21 mouse cellular contexts compared by ENCODE assay signal in genomic region chr13:93744118-93744517, GRCm38 (mm10). TPM values are rescaled to one million over a fixed set of nuclear protein-coding genes. Genes with fewer than 3 reads are reported as not detected.
DNase-seq lines count a peak whose midpoint lies in the region; ATAC-seq and TF ChIP-seq lines count a peak whose summit lies in the region.
"Had no signal": no experiment of that assay in that cellular context is flagged by ENCODE, and none has a peak within 500 bp of the region (broad histone marks: within the 10 kb centered on the region; RNA-seq: fewer than 3 reads in every experiment).

No protein-coding gene starts in this region.

- peak; percentile 6 for DNase-seq in R1 (ENCODE audit: low read depth, low spot score)
- DNase-seq in brain, embryonic 14.5 days (ENCODE audit: low read depth) = peak; percentile 59
- no peak for DNase-seq in B cell, adult 2 months
- DNase-seq in urinary bladder, postnatal 14 days (ENCODE audit: low spot score) = no peak
- no peak for DNase-seq in heart, postnatal 4 days
- DNase-seq: adrenal gland, postnatal 14 days; cerebellum, adult 9-10 months; heart, postnatal 36 days; kidney, postnatal 36 days; lung, embryonic 14.5 days; thymus, adult 2 months had no signal

- 0 out of 2 replicates have a peak overlapping the region, but pooled peaks have one; percentile 11 for H3K27ac ChIP-seq in hindbrain, embryonic 15.5 days (replicated peaks)
- H3K27ac ChIP-seq in midbrain, embryonic 15.5 days = no peak overlapping the region
- H3K27ac ChIP-seq: embryonic facial prominence, embryonic 13.5 days; forebrain, embryonic 13.5 days; heart, embryonic 15.5 days; intestine, embryonic 15.5 days; liver, embryonic 14.5 days; stomach, postnatal 0 days had no signal

- H3K9me3 ChIP-seq in hindbrain, embryonic 15.5 days = no peaks in the 10 kb centered on the region
- no peaks in the 10 kb centered on the region for H3K9me3 ChIP-seq in midbrain, embryonic 15.5 days
- H3K9me3 ChIP-seq: embryonic facial prominence, embryonic 13.5 days; forebrain, embryonic 13.5 days; heart, embryonic 15.5 days; intestine, embryonic 15.5 days; megakaryocyte, embryonic 14.5 days had no signal

- H3K9ac ChIP-seq in hindbrain, embryonic 15.5 days = no peak overlapping the region
- no peak overlapping the region for H3K9ac ChIP-seq in midbrain, embryonic 15.5 days
- H3K9ac ChIP-seq: embryonic facial prominence, embryonic 13.5 days; forebrain, embryonic 13.5 days; heart, embryonic 15.5 days; intestine, embryonic 15.5 days; liver, embryonic 14.5 days; lung, embryonic 14.5 days had no signal

- TF ChIP-seq CTCF in brain, embryonic 14.5 days (IDR thresholded peaks at IDR 0.05; ENCODE audit: borderline replicate concordance, extremely low read depth, insufficient read depth, insufficient read length) = no peak

- H3K4me2 ChIP-seq in hindbrain, embryonic 15.5 days = no peak overlapping the region
- no peak overlapping the region for H3K4me2 ChIP-seq in midbrain, embryonic 15.5 days
- H3K4me2 ChIP-seq: embryonic facial prominence, embryonic 13.5 days; forebrain, embryonic 13.5 days; heart, embryonic 15.5 days; intestine, embryonic 15.5 days; lung, embryonic 14.5 days had no signal

- no peak for ATAC-seq in hindbrain, embryonic 15.5 days (ENCODE audit: low FRiP score, low read depth)
- peak; percentile 70; the same call in 1 of the 2 replicates for ATAC-seq in midbrain, embryonic 15.5 days (replicated peaks)
- ATAC-seq: forebrain, embryonic 13.5 days; intestine, embryonic 15.5 days had no signal

- H3K27me3 ChIP-seq in hindbrain, embryonic 15.5 days = no peaks in the 10 kb centered on the region
- H3K27me3 ChIP-seq in midbrain, embryonic 15.5 days (replicated peaks) = no peaks in the 10 kb centered on the region
- H3K27me3 ChIP-seq: embryonic facial prominence, embryonic 13.5 days; forebrain, embryonic 13.5 days; heart, embryonic 15.5 days; intestine, embryonic 15.5 days had no signal

- no peaks in the 10 kb centered on the region for H3K36me3 ChIP-seq in hindbrain, embryonic 15.5 days
- H3K36me3 ChIP-seq in midbrain, embryonic 15.5 days (replicated peaks) = no peaks in the 10 kb centered on the region
- H3K36me3 ChIP-seq: embryonic facial prominence, embryonic 13.5 days; heart, embryonic 15.5 days; intestine, embryonic 15.5 days had no signal

- no peaks in the 10 kb centered on the region; the same call in 1 of the 2 replicates for H3K4me1 ChIP-seq in hindbrain, embryonic 15.5 days (replicated peaks)
- peaks cover 4% of the 10 kb centered on the region; the same call in 1 of the 2 replicates for H3K4me1 ChIP-seq in midbrain, embryonic 15.5 days
- H3K4me1 ChIP-seq: embryonic facial prominence, embryonic 13.5 days; forebrain, embryonic 13.5 days; heart, embryonic 15.5 days; intestine, embryonic 15.5 days; megakaryocyte, embryonic 14.5 days had no signal

- WGBS in hindbrain, embryonic 15.5 days = 19% methylated on average over 8 of the region's 8 CpGs
- WGBS in midbrain, embryonic 15.5 days = 14% methylated on average over 8 of the region's 8 CpGs

- TF ChIP-seq POLR2A in brain, embryonic 14.5 days (IDR thresholded peaks at IDR 0.05; ENCODE audit: borderline replicate concordance, extremely low read depth, insufficient read depth, insufficient read length, poor library complexity, severe bottlenecking) = no peak

- H3K4me3 ChIP-seq in hindbrain, embryonic 15.5 days = no peak overlapping the region
- H3K4me3 ChIP-seq in midbrain, embryonic 15.5 days = no peak overlapping the region
- H3K4me3 ChIP-seq: embryonic facial prominence, embryonic 13.5 days; erythroblast, embryonic 14.5 days; forebrain, embryonic 13.5 days; heart, embryonic 15.5 days; intestine, embryonic 15.5 days; megakaryocyte, embryonic 14.5 days had no signal

RNA-seq across cellular contexts. Expression of gene Arsb, which starts 27.3 kb away (rescaled TPM):
- polyA plus RNA-seq in brain, embryonic 14.5 days (2012; rRNA removed) = 18.5 and 19.5 TPM in 2 replicates
- polyA plus RNA-seq in hindbrain, embryonic 15.5 days (2015; fragmentation: Nextera tagmentation; extraction: Ambion mirVana) = 10.7 and 11.0 TPM in 2 replicates
- polyA plus RNA-seq in midbrain, embryonic 15.5 days (2015; fragmentation: Nextera tagmentation; extraction: Ambion mirVana) = 8.5 and 9.3 TPM in 2 replicates
- total RNA-seq in heart, postnatal 4 days (2021) = 10 to 100 TPM; 10.1 to 11.7 TPM

Comparison
In these comparisons a context has a peak if more than half of its experiments do, and no peak if none do; other contexts are left out.
1. DNase-seq: peak in R1 (single experiment) and brain, embryonic 14.5 days (single experiment); none in B cell, adult 2 months (0 of 2), urinary bladder, postnatal 14 days (single experiment) and heart, postnatal 4 days (single experiment).